In the genomic region with DNA sequence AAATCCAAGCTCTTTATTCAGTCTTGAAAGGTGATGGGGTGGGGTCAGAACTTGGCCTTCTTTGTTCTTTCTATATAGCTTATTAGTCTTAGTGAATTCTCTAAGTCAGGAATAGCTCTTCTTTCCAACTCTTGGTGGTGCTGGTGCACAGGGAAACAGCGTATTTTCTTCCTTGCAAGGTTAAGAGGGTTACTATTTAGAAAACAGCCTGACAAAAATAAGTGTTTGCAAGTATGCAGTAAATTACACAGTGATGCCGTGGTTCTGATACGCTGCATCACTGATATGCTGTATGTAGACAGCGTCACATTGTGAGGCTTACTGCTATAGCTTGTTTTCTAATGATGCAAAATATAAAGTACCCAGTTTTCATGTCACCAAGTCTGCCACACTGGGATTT, we compare ENCODE assay signal across 15 mouse cellular contexts.
DNase-seq lines count a peak whose midpoint lies in the region; ATAC-seq and TF ChIP-seq lines count a peak whose summit lies in the region.
"Had no signal": no experiment of that assay in that cellular context is flagged by ENCODE, and none has a peak within 500 bp of the region (broad histone marks: within the 10 kb centered on the region; RNA-seq: fewer than 3 reads in every experiment).

No protein-coding gene starts in this region.

- no peak overlapping the region for H3K4me3 ChIP-seq in forebrain, embryonic 12.5 days (replicated peaks)
- H3K4me3 ChIP-seq in forebrain, embryonic 10.5 days, result no peak overlapping the region
- H3K4me3 ChIP-seq in kidney, embryonic 16.5 days (ENCODE audit: low read length), result no peak overlapping the region
- H3K4me3 ChIP-seq in stomach, postnatal 0 days (ENCODE audit: low read depth, low read length), result no peak overlapping the region
- H3K4me3 ChIP-seq: myocyte had no signal

- DNase-seq in forebrain, embryonic 10.5 days (ENCODE audit: extremely low spot score, low spot score), result no peak
- peak; percentile 7 for DNase-seq in kidney, postnatal 10 days
- peak; percentile 29 to 31 for DNase-seq in right cerebral cortex, postnatal 10 days (ENCODE audit: low spot score in 2 of 2)
- no peak for DNase-seq in right cerebral cortex, postnatal 14 days
- no peak for DNase-seq in stomach, postnatal 0 days (ENCODE audit: low spot score)
- no peak for DNase-seq in urinary bladder, postnatal 4 days (ENCODE audit: low spot score in 2 of 2)
- DNase-seq: B cell, adult 2 months; cerebellum, postnatal 36 days; gastrocnemius, postnatal 10 days; kidney, adult 18-20 months; liver; thymus, postnatal 4 days had no signal

- 0 out of 2 replicates have a peak, but pooled peaks have one; percentile 33 for ATAC-seq in forebrain, embryonic 12.5 days (ENCODE audit: low FRiP score)
- no peak for ATAC-seq in kidney, embryonic 16.5 days (ENCODE audit: low FRiP score, low TSS enrichment)
- ATAC-seq in stomach, postnatal 0 days (ENCODE audit: low FRiP score, low TSS enrichment), result no peak

- no peak overlapping the region for H3K4me2 ChIP-seq in forebrain, embryonic 12.5 days
- H3K4me2 ChIP-seq in kidney, embryonic 16.5 days (replicated peaks; ENCODE audit: low read depth, low read length), result no peak overlapping the region
- H3K4me2 ChIP-seq in stomach, postnatal 0 days (replicated peaks; ENCODE audit: low read depth), result no peak overlapping the region

- H3K9ac ChIP-seq in forebrain, embryonic 12.5 days, result no peak overlapping the region
- no peak overlapping the region for H3K9ac ChIP-seq in kidney, embryonic 16.5 days (replicated peaks; ENCODE audit: low read length)
- no peak overlapping the region for H3K9ac ChIP-seq in stomach, postnatal 0 days (ENCODE audit: low read length)

- H3K27ac ChIP-seq in forebrain, embryonic 12.5 days, result no peak overlapping the region
- no peak overlapping the region for H3K27ac ChIP-seq in forebrain, embryonic 10.5 days
- H3K27ac ChIP-seq in kidney, embryonic 16.5 days (ENCODE audit: low read length), result no peak overlapping the region
- H3K27ac ChIP-seq in stomach, postnatal 0 days (replicated peaks), result no peak overlapping the region

- no peaks in the 10 kb centered on the region for H3K4me1 ChIP-seq in forebrain, embryonic 12.5 days
- no peaks in the 10 kb centered on the region for H3K4me1 ChIP-seq in forebrain, embryonic 10.5 days
- H3K4me1 ChIP-seq in kidney, embryonic 16.5 days (ENCODE audit: insufficient read depth, low read length), result no peaks in the 10 kb centered on the region
- no peaks in the 10 kb centered on the region for H3K4me1 ChIP-seq in stomach, postnatal 0 days (replicated peaks; ENCODE audit: control insufficient read depth, insufficient read depth)

- TF ChIP-seq CTCF in stomach, postnatal 0 days (IDR thresholded peaks at IDR 0.05; ENCODE audit: low read depth), result peak; percentile 42

- no peaks in the 10 kb centered on the region for H3K27me3 ChIP-seq in forebrain, embryonic 12.5 days
- no peaks in the 10 kb centered on the region for H3K27me3 ChIP-seq in forebrain, embryonic 10.5 days (ENCODE audit: poor library complexity, severe bottlenecking)
- no peaks in the 10 kb centered on the region for H3K27me3 ChIP-seq in kidney, embryonic 16.5 days (ENCODE audit: insufficient read depth, low read length)
- H3K27me3 ChIP-seq in stomach, postnatal 0 days (ENCODE audit: control insufficient read depth, insufficient read depth, low read length), result no peaks in the 10 kb centered on the region

- no peaks in the 10 kb centered on the region for H3K36me3 ChIP-seq in forebrain, embryonic 12.5 days (replicated peaks)
- H3K36me3 ChIP-seq in forebrain, embryonic 10.5 days (replicated peaks), result no peaks in the 10 kb centered on the region
- H3K36me3 ChIP-seq in kidney, embryonic 16.5 days (ENCODE audit: insufficient read depth, low read length), result no peaks in the 10 kb centered on the region
- H3K36me3 ChIP-seq in stomach, postnatal 0 days (ENCODE audit: control insufficient read depth, insufficient read depth, low read length), result no peaks in the 10 kb centered on the region

- no peaks in the 10 kb centered on the region for H3K9me3 ChIP-seq in forebrain, embryonic 12.5 days
- no peaks in the 10 kb centered on the region for H3K9me3 ChIP-seq in forebrain, embryonic 10.5 days
- H3K9me3 ChIP-seq in kidney, embryonic 16.5 days (ENCODE audit: low read length), result no peaks in the 10 kb centered on the region
- no peaks in the 10 kb centered on the region for H3K9me3 ChIP-seq in stomach, postnatal 0 days (ENCODE audit: control insufficient read depth, low read length)

- no peak for TF ChIP-seq EP300 in stomach, postnatal 0 days (optimal IDR thresholded peaks at IDR 0.05)

- WGBS in forebrain, embryonic 12.5 days, result 87% methylated on average over 4 of the region's 4 CpGs
- WGBS in forebrain, embryonic 10.5 days, result 93% methylated on average over 4 of the region's 4 CpGs
- WGBS in kidney, embryonic 16.5 days, result 81% methylated on average over 4 of the region's 4 CpGs
- 78% methylated on average over 4 of the region's 4 CpGs for WGBS in stomach, postnatal 0 days

Comparison
In these comparisons a context has a peak if more than half of its experiments do, and no peak if none do; other contexts are left out.
1. DNase-seq: peak in kidney, postnatal 10 days (single experiment) and right cerebral cortex, postnatal 10 days (2 of 2); none in forebrain, embryonic 10.5 days (single experiment), right cerebral cortex, postnatal 14 days (single experiment), stomach, postnatal 0 days (single experiment) and urinary bladder, postnatal 4 days (0 of 2).